Mouse (Mus musculus): ENCODE data around the gene Drd2. TPM values are rescaled to one million over a fixed set of nuclear protein-coding genes. Genes with fewer than 3 reads are reported as not detected.

Drd2 gene
- polyA plus RNA-seq, 1 experiment from 2014 or later: 0.69 TPM

GRCm38 (mm10) chr9:49423866-49424265 is 83.4 kb downstream of the Drd2 start:
- WGBS: 90% methylated on average over 5 of the region's 5 CpGs

GRCm38 (mm10) chr9:49425585-49425984 is 85.2 kb downstream of the Drd2 start:
- H3K36me3 ChIP-seq (ENCODE audit: control insufficient read depth, insufficient read depth, low read length): no peaks in the 10 kb centered on the region
- H3K4me1 ChIP-seq (ENCODE audit: control insufficient read depth, insufficient read depth, low read length): no peaks in the 10 kb centered on the region
- no peaks in the 10 kb centered on the region for H3K27me3 ChIP-seq (ENCODE audit: control insufficient read depth, insufficient read depth, low read length)
- ATAC-seq (ENCODE audit: insufficient read depth, low FRiP score, low TSS enrichment) (no peak), DNase-seq (ENCODE audit: low spot score) (no peak)
- no peak overlapping the region for H3K4me3 ChIP-seq (ENCODE audit: low read depth, low read length)
- H3K9ac ChIP-seq (ENCODE audit: low read length): no peak overlapping the region
- no peak overlapping the region for H3K27ac ChIP-seq (ENCODE audit: low read depth, low read length)
- H3K4me2 ChIP-seq (ENCODE audit: low read depth): no peak overlapping the region
- WGBS: 29% methylated on average over 1 of the region's 1 CpGs
- no peaks in the 10 kb centered on the region for H3K9me3 ChIP-seq (ENCODE audit: control insufficient read depth, low read length)

More at GRCm38 (mm10) chr9:49423866-49424265, 83.4 kb downstream of the Drd2 start:
- H3K27me3 ChIP-seq (ENCODE audit: control insufficient read depth, insufficient read depth, low read length): no peaks in the 10 kb centered on the region
- H3K4me3 ChIP-seq (ENCODE audit: low read depth, low read length): no peak overlapping the region
- H3K9ac ChIP-seq (ENCODE audit: low read length): no peak overlapping the region
- DNase-seq (ENCODE audit: low spot score): no peak
- H3K9me3 ChIP-seq (ENCODE audit: control insufficient read depth, low read length): no peaks in the 10 kb centered on the region
- H3K4me1 ChIP-seq (ENCODE audit: control insufficient read depth, insufficient read depth, low read length): no peaks in the 10 kb centered on the region
- H3K4me2 ChIP-seq (ENCODE audit: low read depth): no peak overlapping the region
- no peak overlapping the region for H3K27ac ChIP-seq (ENCODE audit: low read depth, low read length)
- H3K36me3 ChIP-seq (ENCODE audit: control insufficient read depth, insufficient read depth, low read length): no peaks in the 10 kb centered on the region
- ATAC-seq (ENCODE audit: insufficient read depth, low FRiP score, low TSS enrichment): no peak

- Histone ChIP-seq H3K9me3 (ENCODE audit: control insufficient read depth, low read length) (no peaks in the 10 kb centered on the region), H3K27ac (ENCODE audit: low read depth, low read length) (no peak within 1 kb of the TSS), H3K4me2 (ENCODE audit: low read depth) (no peak within 1 kb of the TSS), H3K36me3 (ENCODE audit: control insufficient read depth, insufficient read depth, low read length) (no peaks in the 10 kb centered on the region), H3K4me1 (ENCODE audit: control insufficient read depth, insufficient read depth, low read length) (no peaks in the 10 kb centered on the region), H3K4me3 (ENCODE audit: low read depth, low read length) (no peak within 1 kb of the TSS), H3K27me3 (ENCODE audit: control insufficient read depth, insufficient read depth, low read length) (no peaks in the 10 kb centered on the region), H3K9ac (ENCODE audit: low read length) (no peak within 1 kb of the TSS)
- ATAC-seq (ENCODE audit: insufficient read depth, low FRiP score, low TSS enrichment) (no peak), DNase-seq (ENCODE audit: low spot score) (no peak)
- WGBS: 83% methylated on average over 7 of the region's 7 CpGs
Measured at GRCm38 (mm10) chr9:49426921-49427320, 86.5 kb downstream of the Drd2 start, which contains the start of gene Ankk1. Ankk1 (minus strand) TSS chr9:49427021.

- H3K4me1 ChIP-seq (ENCODE audit: control insufficient read depth, insufficient read depth, low read length): no peaks in the 10 kb centered on the region
- no peaks in the 10 kb centered on the region for H3K27me3 ChIP-seq (ENCODE audit: control insufficient read depth, insufficient read depth, low read length)
- ATAC-seq (ENCODE audit: insufficient read depth, low FRiP score, low TSS enrichment) (no peak), DNase-seq (ENCODE audit: low spot score) (no peak)
- no peak overlapping the region for H3K4me3 ChIP-seq (ENCODE audit: low read depth, low read length)
- 77% methylated on average over 5 of the region's 5 CpGs for WGBS
- no peaks in the 10 kb centered on the region for H3K9me3 ChIP-seq (ENCODE audit: control insufficient read depth, low read length)
- no peaks in the 10 kb centered on the region for H3K36me3 ChIP-seq (ENCODE audit: control insufficient read depth, insufficient read depth, low read length)
- H3K27ac ChIP-seq (ENCODE audit: low read depth, low read length): no peak overlapping the region
- H3K9ac ChIP-seq (ENCODE audit: low read length): no peak overlapping the region
- no peak overlapping the region for H3K4me2 ChIP-seq (ENCODE audit: low read depth)
Measured at GRCm38 (mm10) chr9:49427478-49427877, 87.1 kb downstream of the Drd2 start.

GRCm38 (mm10) chr9:49442621-49443020 is 102.2 kb downstream of the Drd2 start:
- Histone ChIP-seq H3K4me2 (ENCODE audit: low read depth) (no peak overlapping the region), H3K27me3 (ENCODE audit: control insufficient read depth, insufficient read depth, low read length) (no peaks in the 10 kb centered on the region), H3K9me3 (ENCODE audit: control insufficient read depth, low read length) (no peaks in the 10 kb centered on the region), H3K4me1 (ENCODE audit: control insufficient read depth, insufficient read depth, low read length) (no peaks in the 10 kb centered on the region), H3K9ac (ENCODE audit: low read length) (no peak overlapping the region), H3K27ac (ENCODE audit: low read depth, low read length) (no peak overlapping the region), H3K36me3 (ENCODE audit: control insufficient read depth, insufficient read depth, low read length) (no peaks in the 10 kb centered on the region), H3K4me3 (ENCODE audit: low read depth, low read length) (no peak overlapping the region)
- WGBS: 78% methylated on average over 3 of the region's 3 CpGs
- DNase-seq (ENCODE audit: low spot score) (no peak), ATAC-seq (ENCODE audit: insufficient read depth, low FRiP score, low TSS enrichment) (no peak)

GRCm38 (mm10) chr9:49450491-49450890 is 110.1 kb downstream of the Drd2 start:
- 71% methylated on average over 3 of the region's 3 CpGs for WGBS
- Histone ChIP-seq H3K27me3 (ENCODE audit: control insufficient read depth, insufficient read depth, low read length) (no peaks in the 10 kb centered on the region), H3K4me3 (ENCODE audit: low read depth, low read length) (no peak overlapping the region), H3K4me1 (ENCODE audit: control insufficient read depth, insufficient read depth, low read length) (no peaks in the 10 kb centered on the region), H3K36me3 (ENCODE audit: control insufficient read depth, insufficient read depth, low read length) (no peaks in the 10 kb centered on the region), H3K9ac (ENCODE audit: low read length) (no peak overlapping the region), H3K4me2 (ENCODE audit: low read depth) (no peak overlapping the region), H3K9me3 (ENCODE audit: control insufficient read depth, low read length) (no peaks in the 10 kb centered on the region), H3K27ac (ENCODE audit: low read depth, low read length) (no peak overlapping the region)
- DNase-seq (ENCODE audit: low spot score) (no peak), ATAC-seq (ENCODE audit: insufficient read depth, low FRiP score, low TSS enrichment) (no peak)

GRCm38 (mm10) chr9:49452396-49452795 is 112.0 kb downstream of the Drd2 start:
- ATAC-seq (ENCODE audit: insufficient read depth, low FRiP score, low TSS enrichment): no peak
- 88% methylated on average over 1 of the region's 1 CpGs for WGBS

GRCm38 (mm10) chr9:49456136-49456535 is 115.7 kb downstream of the Drd2 start:
- ATAC-seq (ENCODE audit: insufficient read depth, low FRiP score, low TSS enrichment) (no peak), DNase-seq (ENCODE audit: low spot score) (no peak)
- Histone ChIP-seq H3K36me3 (ENCODE audit: control insufficient read depth, insufficient read depth, low read length) (no peaks in the 10 kb centered on the region), H3K27me3 (ENCODE audit: control insufficient read depth, insufficient read depth, low read length) (no peaks in the 10 kb centered on the region), H3K4me1 (ENCODE audit: control insufficient read depth, insufficient read depth, low read length) (no peaks in the 10 kb centered on the region), H3K9me3 (ENCODE audit: control insufficient read depth, low read length) (no peaks in the 10 kb centered on the region), H3K27ac (ENCODE audit: low read depth, low read length) (no peak overlapping the region), H3K4me3 (ENCODE audit: low read depth, low read length) (no peak overlapping the region), H3K9ac (ENCODE audit: low read length) (no peak overlapping the region), H3K4me2 (ENCODE audit: low read depth) (no peak overlapping the region)
- 90% methylated on average over 3 of the region's 3 CpGs for WGBS

More at GRCm38 (mm10) chr9:49452396-49452795, 112.0 kb downstream of the Drd2 start:
- no peaks in the 10 kb centered on the region for H3K9me3 ChIP-seq (ENCODE audit: control insufficient read depth, low read length)
- no peak overlapping the region for H3K4me2 ChIP-seq (ENCODE audit: low read depth)
- no peak for DNase-seq (ENCODE audit: low spot score)
- no peak overlapping the region for H3K27ac ChIP-seq (ENCODE audit: low read depth, low read length)
- H3K4me1 ChIP-seq (ENCODE audit: control insufficient read depth, insufficient read depth, low read length): no peaks in the 10 kb centered on the region
- no peaks in the 10 kb centered on the region for H3K36me3 ChIP-seq (ENCODE audit: control insufficient read depth, insufficient read depth, low read length)
- H3K4me3 ChIP-seq (ENCODE audit: low read depth, low read length): no peak overlapping the region
- H3K9ac ChIP-seq (ENCODE audit: low read length): no peak overlapping the region
- no peaks in the 10 kb centered on the region for H3K27me3 ChIP-seq (ENCODE audit: control insufficient read depth, insufficient read depth, low read length)
